Mouse (Mus musculus) MEL (cell line): ENCODE measurements at regions not wholly inside any gene's neighbourhood (a gene's known extent, or its start where the extent isn't known, plus 50 kb on each side); places are given as distances from the start of the nearest gene placed in this dataset.

ENCODE experiments used
- DNase-seq: peaks from one replicate; pipeline ENCODE4 v3.0.0; 2011; ENCODE audit warnings: low read depth, low spot score
- H3K27ac ChIP-seq: 2 replicates; pipeline ENCODE4 v1.5.1; 2012; ENCODE audit warnings: low read depth, mild to moderate bottlenecking, control low read depth, low read length, moderate library complexity; ENCODE audit not compliant: control insufficient read depth
- H3K27me3 ChIP-seq, 2 experiments: fragments of 150-350 bp in 1 of 2; sonication (generic) in 1 of 2; 2 replicates each; pipeline ENCODE4 v1.6.1; 2012; ENCODE audit warnings: low read length in 2 of 2, mild to moderate bottlenecking in 2 of 2, improper control_type of control experiment in 1 of 2, moderate library complexity in 1 of 2; ENCODE audit not compliant: insufficient read depth in 2 of 2, control insufficient read depth in 1 of 2
- H3K36me3 ChIP-seq, 2 experiments: 2 replicates each; pipeline ENCODE4 v1.6.1; 2012 to 2014; ENCODE audit warnings: low read length in 2 of 2, improper control_type of control experiment in 1 of 2, inconsistent platforms in 1 of 2, mild to moderate bottlenecking in 1 of 2; ENCODE audit not compliant: insufficient read depth in 2 of 2, control insufficient read depth in 1 of 2
- H3K4me1 ChIP-seq, 2 experiments: fragments of 150-350 bp in 1 of 2; sonication (generic) in 1 of 2; 2 replicates each; pipeline ENCODE4 v1.6.1; 2012; ENCODE audit warnings: low read length in 2 of 2, improper control_type of control experiment in 1 of 2, mild to moderate bottlenecking in 1 of 2; ENCODE audit not compliant: insufficient read depth in 2 of 2, control insufficient read depth in 1 of 2
- H3K4me3 ChIP-seq, 2 experiments: fragments of 150-350 bp in 1 of 2; sonication (generic) in 1 of 2; 2 replicates each; pipeline ENCODE4 v1.5.1; 2012; ENCODE audit warnings: low read depth in 2 of 2, low read length in 2 of 2, mild to moderate bottlenecking in 2 of 2, moderate library complexity in 2 of 2, control low read depth in 1 of 2, improper control_type of control experiment in 1 of 2; ENCODE audit not compliant: control insufficient read depth in 1 of 2, insufficient read depth in 1 of 2
- H3K79me2 ChIP-seq: 2 replicates; pipeline ENCODE4 v1.6.1; 2012; ENCODE audit warnings: mild to moderate bottlenecking, low read length, moderate library complexity; ENCODE audit not compliant: control insufficient read depth, poor library complexity, insufficient read depth
- H3K9ac ChIP-seq: 2 replicates; pipeline ENCODE4 v1.6.1; 2012; ENCODE audit warnings: low read depth, mild to moderate bottlenecking, control low read depth, low read length, moderate library complexity; ENCODE audit not compliant: control insufficient read depth, poor library complexity, severe bottlenecking
- H3K9me3 ChIP-seq: fragments of 150-350 bp; sonication (generic); replicated peaks from 2 replicates; pipeline ENCODE4 v1.6.1; 2012; ENCODE audit warnings: mild to moderate bottlenecking, low read length, improper control_type of control experiment, moderate library complexity; ENCODE audit not compliant: insufficient read depth
- CTCF ChIP-seq, 3 experiments: IDR thresholded peaks in 2 of 3; conservative IDR thresholded peaks in 1 of 3; 2 replicates each; pipeline ENCODE4 v1.5.1; 2011 to 2012; ENCODE audit warnings: low read length in 3 of 3, low read depth in 2 of 3, mild to moderate bottlenecking in 2 of 3, improper control_type of control experiment in 1 of 3, inconsistent platforms in 1 of 3, mixed read lengths in 1 of 3, moderate library complexity in 1 of 3; ENCODE audit not compliant: control insufficient read depth in 1 of 3, insufficient read depth in 1 of 3, poor library complexity in 1 of 3, severe bottlenecking in 1 of 3
- ELF1 ChIP-seq: IDR thresholded peaks from 2 replicates; pipeline ENCODE4 v1.6.1; 2014; ENCODE audit warnings: low read depth, mild to moderate bottlenecking, inconsistent platforms, low read length, improper control_type of control experiment, moderate library complexity
- ETS1 ChIP-seq: IDR thresholded peaks from 2 replicates; pipeline ENCODE4 v1.6.1; 2012; ENCODE audit warnings: low read depth, mild to moderate bottlenecking, inconsistent platforms, low read length, improper control_type of control experiment, moderate library complexity
- GABPA ChIP-seq: IDR thresholded peaks from 2 replicates; pipeline ENCODE4 v1.6.1; 2012; ENCODE audit warnings: low read depth, mild to moderate bottlenecking, inconsistent platforms, low read length, improper control_type of control experiment, moderate library complexity
- KAT2A ChIP-seq: conservative IDR thresholded peaks from 2 replicates; pipeline ENCODE4 v1.6.1; 2012; ENCODE audit warnings: low read depth, low read length, improper control_type of control experiment, inconsistent platforms
- MAZ ChIP-seq: IDR thresholded peaks from 2 replicates; pipeline ENCODE4 v1.6.1; 2012; ENCODE audit warnings: low read depth, mild to moderate bottlenecking, inconsistent platforms, low read length, improper control_type of control experiment
- MEF2A ChIP-seq: IDR thresholded peaks from 2 replicates; pipeline ENCODE4 v1.6.1; 2014; ENCODE audit warnings: low read depth, mild to moderate bottlenecking, inconsistent platforms, low read length, improper control_type of control experiment; ENCODE audit not compliant: poor library complexity, insufficient replicate concordance, severe bottlenecking; ENCODE audit errors: extremely low read depth
- POLR2A ChIP-seq, 2 experiments: IDR thresholded peaks; 2 replicates each; pipeline ENCODE4 v1.6.1; 2011 to 2012; ENCODE audit warnings: low read length in 2 of 2, mild to moderate bottlenecking in 2 of 2, control low read depth in 1 of 2, improper control_type of control experiment in 1 of 2, low read depth in 1 of 2, moderate library complexity in 1 of 2; ENCODE audit not compliant: control insufficient read depth in 1 of 2, insufficient read depth in 1 of 2, poor library complexity in 1 of 2
- RAD21 ChIP-seq: IDR thresholded peaks from 2 replicates; pipeline ENCODE4 v1.6.1; 2011; ENCODE audit warnings: mild to moderate bottlenecking, low read depth, low read length, improper control_type of control experiment
- SIN3A ChIP-seq: IDR thresholded peaks from 2 replicates; pipeline ENCODE4 v1.6.1; 2012; ENCODE audit warnings: low read length, improper control_type of control experiment, inconsistent platforms
- SMC3 ChIP-seq: IDR thresholded peaks from 2 replicates; pipeline ENCODE4 v1.6.1; 2011; ENCODE audit warnings: low read depth, low read length, improper control_type of control experiment
- TAL1 ChIP-seq: IDR thresholded peaks from 2 replicates; pipeline ENCODE4 v1.6.1; 2012; ENCODE audit warnings: mild to moderate bottlenecking, inconsistent platforms, low read length, moderate library complexity, mixed read lengths
- TBP ChIP-seq: IDR thresholded peaks from 2 replicates; pipeline ENCODE4 v1.8.0; 2011; ENCODE audit warnings: low read depth, low read length, improper control_type of control experiment
- TCF12 ChIP-seq: IDR thresholded peaks from 2 replicates; pipeline ENCODE4 v1.6.1; 2014; ENCODE audit warnings: low read depth, mild to moderate bottlenecking, inconsistent platforms, low read length, improper control_type of control experiment, moderate library complexity
- UBTF ChIP-seq: IDR thresholded peaks from 2 replicates; pipeline ENCODE4 v1.6.1; 2012; ENCODE audit warnings: low read depth, mild to moderate bottlenecking, inconsistent platforms, low read length, improper control_type of control experiment, moderate library complexity, borderline replicate concordance; ENCODE audit not compliant: insufficient read depth
- USF1 ChIP-seq: IDR thresholded peaks from 2 replicates; pipeline ENCODE4 v1.6.1; 2014; ENCODE audit warnings: low read depth, mild to moderate bottlenecking, inconsistent platforms, low read length, improper control_type of control experiment, moderate library complexity
- USF2 ChIP-seq, 2 experiments: IDR thresholded peaks; 2 replicates each; pipeline ENCODE4 v1.6.1; 2011 to 2012; ENCODE audit warnings: improper control_type of control experiment in 2 of 2, low read length in 2 of 2, borderline replicate concordance in 1 of 2, inconsistent platforms in 1 of 2, low read depth in 1 of 2, mild to moderate bottlenecking in 1 of 2; ENCODE audit not compliant: insufficient read depth in 1 of 2
- ZMIZ1 ChIP-seq: IDR thresholded peaks from 2 replicates; pipeline ENCODE4 v1.6.1; 2012; ENCODE audit warnings: low read depth, mild to moderate bottlenecking, inconsistent platforms, low read length, improper control_type of control experiment, moderate library complexity
- ZNF384 ChIP-seq: IDR thresholded peaks from 2 replicates; pipeline ENCODE4 v1.6.1; 2012; ENCODE audit warnings: low read depth, mild to moderate bottlenecking, inconsistent platforms, low read length, improper control_type of control experiment

DNA sequence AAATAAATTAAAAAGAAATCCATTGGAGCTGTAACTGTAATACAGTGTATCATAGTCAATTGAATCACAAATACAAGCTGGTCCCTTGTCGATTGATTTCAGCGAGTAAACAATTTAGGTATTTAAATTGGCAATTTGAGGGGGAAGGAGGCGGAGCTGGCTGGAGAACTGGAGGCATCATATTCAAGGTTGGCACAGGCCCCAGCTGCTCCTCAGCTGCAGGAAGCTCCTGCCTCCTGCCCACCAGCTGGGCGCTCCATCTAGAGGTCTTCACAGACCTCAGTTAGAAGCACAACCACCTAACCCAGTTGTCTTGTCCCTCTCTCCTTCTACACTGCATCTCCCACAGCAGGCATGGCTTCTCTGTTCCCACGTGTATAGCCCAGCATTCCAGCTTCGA is 292.6 kb downstream of the Mroh4 start:
- DNase-seq = no peak
- Histone ChIP-seq H3K79me2 (no peaks in the 10 kb centered on the region), H3K4me1 (no peaks in the 10 kb centered on the region), H3K27ac (no peak overlapping the region), H3K36me3 (no peaks in the 10 kb centered on the region), H3K27me3 (no peaks in the 10 kb centered on the region), H3K9me3 (no peaks in the 10 kb centered on the region; the same call in 1 of the 2 replicates), H3K4me3 (no peak overlapping the region), H3K9ac (no peak overlapping the region)
- no peak for TF ChIP-seq TBP
- TF ChIP-seq POLR2A (IDR thresholded peaks at IDR 0.05; ENCODE audit: control insufficient read depth in 1 of 2, insufficient read depth in 1 of 2, low read depth in 1 of 2, low read length in 2 of 2, poor library complexity in 1 of 2) = no peak
- no peak for TF ChIP-seq USF2 (IDR thresholded peaks at IDR 0.05; ENCODE audit: borderline replicate concordance in 1 of 2, insufficient read depth in 1 of 2, low read depth in 1 of 2, low read length in 2 of 2)
- no peak for TF ChIP-seq SMC3
- no peak for TF ChIP-seq USF1
- no peak for TF ChIP-seq TCF12
- no peak for TF ChIP-seq ZMIZ1

DNA sequence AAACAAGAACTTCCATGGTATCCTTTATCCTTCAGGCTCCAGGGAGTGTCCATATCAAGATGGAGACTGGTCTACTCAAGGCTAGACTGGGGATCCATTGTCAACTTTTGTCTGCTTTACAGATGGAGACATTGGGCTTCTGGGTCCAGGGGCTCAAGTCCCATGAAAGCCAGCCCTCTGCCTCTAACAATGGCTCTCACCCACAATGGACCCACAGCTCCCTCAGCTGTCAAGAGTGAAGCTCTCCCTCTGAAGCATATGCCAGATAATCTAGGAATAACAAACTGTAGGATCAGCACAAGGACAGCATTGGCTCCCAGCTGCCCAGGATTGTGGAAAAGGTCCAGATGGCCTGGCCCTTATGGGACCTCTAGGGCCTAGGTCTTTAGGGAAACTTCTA is 302.3 kb downstream of the Mroh4 start:
- TF ChIP-seq TAL1 (no peak), ZNF384 (no peak), USF2 (IDR thresholded peaks at IDR 0.05; ENCODE audit: borderline replicate concordance in 1 of 2, insufficient read depth in 1 of 2, low read depth in 1 of 2, low read length in 2 of 2) (no peak), CTCF (IDR thresholded peaks at IDR 0.05 in 2 of 3, conservative IDR thresholded peaks at IDR 0.05 in 1 of 3; ENCODE audit: control insufficient read depth in 1 of 3, insufficient read depth in 1 of 3, low read depth in 2 of 3, low read length in 3 of 3, poor library complexity in 1 of 3, severe bottlenecking in 1 of 3) (no peak), ETS1 (no peak), USF1 (no peak), GABPA (no peak), KAT2A (no peak)
- no peaks in the 10 kb centered on the region for H3K9me3 ChIP-seq
- no peaks in the 10 kb centered on the region for H3K36me3 ChIP-seq
- no peaks in the 10 kb centered on the region for H3K79me2 ChIP-seq
- no peak for DNase-seq
- H3K9ac ChIP-seq = no peak overlapping the region
- H3K4me3 ChIP-seq = no peak overlapping the region
- H3K4me1 ChIP-seq = no peaks in the 10 kb centered on the region
- H3K27me3 ChIP-seq = no peaks in the 10 kb centered on the region
- no peak overlapping the region for H3K27ac ChIP-seq

DNA sequence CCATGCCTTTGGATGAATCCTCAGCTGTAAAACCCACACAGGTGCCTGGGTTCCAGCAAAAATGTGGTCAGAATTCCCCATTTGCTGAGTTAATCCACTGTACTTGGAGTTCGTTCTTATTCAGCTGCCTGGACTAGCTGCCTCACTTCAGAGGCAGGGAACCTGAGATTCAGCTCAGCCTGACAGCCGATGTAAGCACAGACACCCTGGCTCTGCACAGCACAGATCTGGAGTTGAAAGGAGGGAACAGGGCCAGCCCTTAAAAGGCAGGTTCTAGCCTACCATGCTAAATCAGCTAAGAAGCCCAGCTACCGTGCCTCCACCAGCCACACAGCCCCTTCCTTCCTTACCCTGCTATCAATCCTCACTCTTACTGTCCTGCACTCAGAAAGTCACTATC is 306.0 kb downstream of the Mroh4 start:
- no peak overlapping the region for H3K27ac ChIP-seq
- no peaks in the 10 kb centered on the region for H3K9me3 ChIP-seq
- no peak for DNase-seq
- H3K36me3 ChIP-seq = no peaks in the 10 kb centered on the region
- H3K9ac ChIP-seq = no peak overlapping the region
- H3K4me1 ChIP-seq = no peaks in the 10 kb centered on the region
- no peaks in the 10 kb centered on the region for H3K79me2 ChIP-seq
- H3K4me3 ChIP-seq = no peak overlapping the region
- no peaks in the 10 kb centered on the region for H3K27me3 ChIP-seq
- TF ChIP-seq USF2 (IDR thresholded peaks at IDR 0.05; ENCODE audit: borderline replicate concordance in 1 of 2, insufficient read depth in 1 of 2, low read depth in 1 of 2, low read length in 2 of 2) (no peak), SIN3A (no peak), MEF2A (no peak), SMC3 (no peak), ELF1 (no peak), TAL1 (no peak), MAZ (no peak), RAD21 (no peak), POLR2A (IDR thresholded peaks at IDR 0.05; ENCODE audit: control insufficient read depth in 1 of 2, insufficient read depth in 1 of 2, low read depth in 1 of 2, low read length in 2 of 2, poor library complexity in 1 of 2) (no peak), UBTF (no peak)
